Mouse (Mus musculus): ENCODE measurements around the gene Tcstv3.
"Not testable (repeated sequence)": the region's sequence is repeated elsewhere in the genome, so short reads cannot be mapped to it uniquely, and the experiment has no call there.

Gene Tcstv3

DNA sequence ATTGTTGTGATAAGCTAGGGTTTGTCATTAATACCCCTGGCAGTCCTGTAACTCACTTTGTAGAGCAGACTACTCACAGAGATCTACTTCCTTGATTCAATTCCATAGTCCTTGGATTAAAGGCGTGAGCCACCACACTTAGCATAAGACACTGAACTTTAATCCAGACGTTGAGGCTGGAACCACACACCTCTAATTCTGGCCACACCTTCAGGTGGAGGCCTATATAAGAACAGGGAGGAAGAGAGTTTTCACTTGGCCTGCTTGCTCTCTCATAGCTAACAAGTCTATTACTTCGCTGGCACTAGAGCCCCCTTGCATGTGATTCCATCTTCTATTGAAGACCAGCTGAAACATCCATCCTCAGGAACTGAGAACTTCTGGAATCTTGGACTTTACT is at the start of gene Tcstv3:
Tcstv3 (plus strand) TSS at position 301 of the 400 bp plus-strand sequence.
- DNase-seq (ENCODE audit: low spot score in 2 of 2) = not testable (repeated sequence)

DNA sequence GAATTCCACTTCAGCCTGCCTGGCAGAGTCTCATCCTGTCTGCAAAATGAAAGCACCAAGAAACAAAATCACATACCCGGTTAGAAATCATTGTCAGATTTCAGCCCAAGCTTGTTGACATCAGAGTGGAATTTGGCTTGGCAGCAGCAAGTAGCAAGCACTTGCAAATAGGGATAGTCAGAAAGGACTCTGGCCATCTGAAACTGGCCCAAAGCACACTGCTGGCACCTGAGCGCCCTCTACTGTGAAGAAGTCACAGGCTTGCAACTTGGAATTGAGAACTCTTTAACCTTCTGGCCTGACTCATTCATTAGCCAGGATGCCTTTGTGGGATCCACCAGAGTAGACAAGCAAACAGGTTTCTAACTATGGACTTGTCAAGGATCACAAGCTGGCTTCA is 38.8 kb upstream of the Tcstv3 start:
- not testable (repeated sequence) for DNase-seq (ENCODE audit: low spot score in 2 of 2)

DNA sequence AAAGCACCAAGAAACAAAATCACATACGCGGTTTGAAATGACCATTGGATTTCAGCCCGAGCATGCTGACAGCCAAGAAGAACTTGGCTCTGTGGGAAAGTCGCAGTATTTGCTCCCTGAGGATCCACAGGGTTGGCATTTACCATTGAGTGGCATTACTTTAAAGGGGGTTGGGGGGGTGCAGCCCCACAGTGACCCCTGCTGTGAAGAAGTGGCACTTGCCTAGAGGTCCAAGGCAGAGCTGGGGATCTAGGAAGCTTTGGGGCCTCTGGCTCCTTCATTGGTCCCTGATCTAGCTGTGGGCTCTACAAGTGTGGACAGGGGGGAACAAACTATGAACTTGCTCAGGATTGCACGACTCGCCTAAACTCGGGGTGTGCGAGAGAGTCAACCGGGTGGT is 37.9 kb upstream of the Tcstv3 start:
- no peak for DNase-seq (ENCODE audit: low spot score in 2 of 2)

- no peak for DNase-seq (ENCODE audit: low spot score in 2 of 2)
Measured at GRCm38 (mm10) chr13:120299324-120299894, 17.3 kb upstream of the Tcstv3 start.

- DNase-seq (ENCODE audit: low spot score in 2 of 2) = no peak
Measured at GRCm38 (mm10) chr13:120299991-120300442, 16.7 kb upstream of the Tcstv3 start, which contains the start of gene BC147527. BC147527 (plus strand) TSS chr13:120300392.

- no peak for DNase-seq (ENCODE audit: low spot score in 2 of 2)
Measured at GRCm38 (mm10) chr13:120300853-120301252, 15.8 kb upstream of the Tcstv3 start.

GRCm38 (mm10) chr13:120310749-120311148 is 5.9 kb upstream of the Tcstv3 start:
- DNase-seq (ENCODE audit: low spot score in 2 of 2) = no peak

GRCm38 (mm10) chr13:120313584-120313983 is 3.1 kb upstream of the Tcstv3 start:
- no peak for DNase-seq (ENCODE audit: low spot score in 2 of 2)

DNA sequence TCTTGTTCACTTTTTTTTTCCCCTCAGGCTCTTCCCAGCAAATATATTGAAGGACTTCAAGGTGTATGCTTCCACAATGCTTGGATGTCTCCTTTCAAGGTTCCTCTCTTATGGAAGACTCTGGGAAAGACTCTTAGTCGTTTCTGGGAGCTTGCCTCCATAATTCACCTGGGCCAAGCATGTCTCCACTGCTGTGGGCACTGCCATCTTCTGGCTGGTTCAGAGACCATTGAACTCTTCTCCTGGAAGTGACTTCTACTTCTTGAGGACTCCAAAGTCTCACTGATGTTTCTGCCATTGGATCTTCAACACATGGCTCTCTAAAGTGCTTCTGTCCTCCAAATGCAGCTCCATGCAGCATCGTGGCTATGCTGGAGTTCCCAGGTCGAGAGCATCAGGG is 3.5 kb downstream of the Tcstv3 start:
- DNase-seq (ENCODE audit: low spot score in 2 of 2) = no peak

GRCm38 (mm10) chr13:120320721-120321120 is 4.0 kb downstream of the Tcstv3 start:
- DNase-seq (ENCODE audit: low spot score in 2 of 2) = no peak
